ENCODE assay signal across 9 mouse cellular contexts in the genomic region with DNA sequence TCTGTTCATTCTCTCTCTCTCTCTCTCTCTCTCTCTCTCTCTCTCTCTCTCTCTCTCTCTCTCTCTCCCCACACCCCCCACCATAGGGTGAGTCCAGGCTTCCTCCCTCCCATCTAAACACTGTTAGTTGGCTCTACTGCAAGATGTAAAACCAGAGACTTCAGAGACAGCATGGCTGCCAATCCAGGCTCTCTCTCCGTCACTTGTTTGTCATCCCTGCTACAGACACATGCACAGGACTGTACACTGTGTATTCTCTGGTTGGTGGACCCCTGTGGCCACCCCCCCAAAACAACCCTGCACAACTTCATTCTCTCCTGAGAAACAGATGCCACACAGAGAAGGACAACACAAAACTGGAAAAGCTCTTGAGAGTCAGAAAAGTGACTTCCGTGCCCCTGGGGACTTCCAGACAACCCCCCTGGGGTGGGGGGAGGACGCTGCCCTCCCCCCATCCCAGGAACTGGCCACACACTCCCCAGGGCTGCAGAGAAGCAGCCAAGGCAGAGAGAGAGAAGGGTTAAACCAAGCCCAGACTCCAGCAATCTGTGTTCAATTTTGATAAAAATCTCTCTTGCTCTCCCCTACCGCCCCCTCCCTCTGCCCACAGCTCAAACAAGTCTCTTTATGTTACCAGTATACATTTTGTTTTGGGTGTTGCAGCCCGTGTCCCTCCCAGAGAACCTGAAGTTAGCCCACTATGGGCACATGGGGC. TPM values are rescaled to one million over a fixed set of nuclear protein-coding genes. Genes with fewer than 3 reads are reported as not detected.
A peak's percentile ranks its signal among the peaks of the same experiment; 100 is the strongest.
DNase-seq lines count a peak whose midpoint lies in the region; ATAC-seq lines count a peak whose summit lies in the region.
"Had no signal": no experiment of that assay in that cellular context is flagged by ENCODE, and none has a peak within 500 bp of the region (broad histone marks: within the 10 kb centered on the region; RNA-seq: fewer than 3 reads in every experiment).

No protein-coding gene starts in this region.

- WGBS in heart, embryonic 11.5 days (ENCODE audit: insufficient replicate concordance), result 21% methylated on average over 5 of the region's 5 CpGs
- WGBS in embryonic facial prominence, embryonic 10.5 days, result 26% methylated on average over 5 of the region's 5 CpGs
- WGBS in hindbrain, embryonic 15.5 days, result 34% methylated on average over 5 of the region's 5 CpGs
- 52% methylated on average over 5 of the region's 5 CpGs for WGBS in midbrain, embryonic 14.5 days

- H3K4me1 ChIP-seq in heart, embryonic 11.5 days (ENCODE audit: control insufficient read depth, insufficient read depth, low read length), result peaks cover 19% of the 10 kb centered on the region; the same call in 1 of the 2 replicates
- peaks cover 44% of the 10 kb centered on the region for H3K4me1 ChIP-seq in embryonic facial prominence, embryonic 10.5 days
- H3K4me1 ChIP-seq in hindbrain, embryonic 15.5 days (replicated peaks), result peaks cover 19% of the 10 kb centered on the region
- peaks cover 10% of the 10 kb centered on the region; the same call in 1 of the 2 replicates for H3K4me1 ChIP-seq in midbrain, embryonic 14.5 days (ENCODE audit: control insufficient read depth, insufficient read depth, low read length)

- intact Hi-C loops in left cerebral cortex, postnatal 36 days (cut with DNase I), result no loop called here

- DNase-seq in heart, adult 8-10 months (ENCODE audit: low spot score), result no peak
- DNase-seq in embryonic facial prominence, embryonic 10.5 days (ENCODE audit: low spot score), result peak; percentile 57
- DNase-seq in midbrain, embryonic 14.5 days, result no peak
- DNase-seq in right cerebral cortex, adult 18-20 months, result no peak
- no peak for DNase-seq in left cerebral cortex, postnatal 36 days (ENCODE audit: low spot score in 2 of 2)
- no peak for DNase-seq in frontal cortex, postnatal 25 days (ENCODE audit: low spot score in 2 of 2)

- peak overlapping the region; percentile 85 for H3K4me2 ChIP-seq in heart, embryonic 11.5 days
- H3K4me2 ChIP-seq in hindbrain, embryonic 15.5 days, result peak overlapping the region; percentile 80
- H3K4me2 ChIP-seq in midbrain, embryonic 14.5 days (ENCODE audit: low read length), result peak overlapping the region; percentile 80

- H3K9me3 ChIP-seq in heart, embryonic 11.5 days (replicated peaks; ENCODE audit: control insufficient read depth, low read length), result no peaks in the 10 kb centered on the region
- H3K9me3 ChIP-seq in embryonic facial prominence, embryonic 10.5 days, result no peaks in the 10 kb centered on the region
- no peaks in the 10 kb centered on the region for H3K9me3 ChIP-seq in hindbrain, embryonic 15.5 days
- no peaks in the 10 kb centered on the region for H3K9me3 ChIP-seq in midbrain, embryonic 14.5 days (ENCODE audit: control insufficient read depth, low read length)

- H3K4me3 ChIP-seq in heart, embryonic 11.5 days (ENCODE audit: low read depth, low read length), result peak overlapping the region; percentile 57
- H3K4me3 ChIP-seq in embryonic facial prominence, embryonic 10.5 days, result peak overlapping the region; percentile 66
- H3K4me3 ChIP-seq in hindbrain, embryonic 15.5 days, result peak overlapping the region; percentile 47
- H3K4me3 ChIP-seq in midbrain, embryonic 14.5 days (replicated peaks; ENCODE audit: low read depth, low read length), result 0 out of 2 replicates have a peak overlapping the region, but pooled peaks have one; percentile 7

- no peak for ATAC-seq in heart, embryonic 11.5 days (replicated peaks; ENCODE audit: insufficient number of reproducible peaks, low FRiP score, low TSS enrichment)
- ATAC-seq in hindbrain, embryonic 15.5 days (ENCODE audit: low FRiP score, low read depth), result no peak
- no peak for ATAC-seq in midbrain, embryonic 14.5 days (ENCODE audit: low FRiP score, low TSS enrichment)

- no peaks in the 10 kb centered on the region for H3K36me3 ChIP-seq in heart, embryonic 11.5 days (ENCODE audit: control insufficient read depth, insufficient read depth, low read length)
- H3K36me3 ChIP-seq in embryonic facial prominence, embryonic 10.5 days (replicated peaks), result no peaks in the 10 kb centered on the region
- H3K36me3 ChIP-seq in hindbrain, embryonic 15.5 days, result no peaks in the 10 kb centered on the region
- no peaks in the 10 kb centered on the region for H3K36me3 ChIP-seq in midbrain, embryonic 14.5 days (ENCODE audit: control insufficient read depth, insufficient read depth, low read length)

- H3K27me3 ChIP-seq in heart, embryonic 11.5 days (ENCODE audit: control insufficient read depth, insufficient read depth, low read length), result no peaks in the 10 kb centered on the region
- peaks cover 33% of the 10 kb centered on the region for H3K27me3 ChIP-seq in embryonic facial prominence, embryonic 10.5 days (replicated peaks; ENCODE audit: low read depth, poor library complexity, severe bottlenecking)
- peaks cover 4% of the 10 kb centered on the region; the same call in 1 of the 2 replicates for H3K27me3 ChIP-seq in hindbrain, embryonic 15.5 days
- peaks cover 6% of the 10 kb centered on the region; the same call in 1 of the 2 replicates for H3K27me3 ChIP-seq in midbrain, embryonic 14.5 days (ENCODE audit: control insufficient read depth, insufficient read depth, low read length)

- no peak overlapping the region for H3K27ac ChIP-seq in heart, embryonic 11.5 days (ENCODE audit: low read depth, low read length)
- peak overlapping the region; percentile 88 for H3K27ac ChIP-seq in embryonic facial prominence, embryonic 10.5 days (replicated peaks)
- H3K27ac ChIP-seq in hindbrain, embryonic 15.5 days (replicated peaks), result no peak overlapping the region
- no peak overlapping the region for H3K27ac ChIP-seq in midbrain, embryonic 14.5 days (replicated peaks; ENCODE audit: low read depth, low read length)
- H3K27ac ChIP-seq: liver, embryonic 14.5 days had no signal

- peak overlapping the region; percentile 80 for H3K9ac ChIP-seq in heart, embryonic 11.5 days (ENCODE audit: low read depth, low read length)
- H3K9ac ChIP-seq in hindbrain, embryonic 15.5 days, result no peak overlapping the region
- H3K9ac ChIP-seq in midbrain, embryonic 14.5 days (replicated peaks; ENCODE audit: low read length), result no peak overlapping the region
- H3K9ac ChIP-seq: liver, embryonic 14.5 days had no signal

RNA-seq across cellular contexts. Expression of gene Daam2, which starts 1.3 kb away (rescaled TPM):
- polyA plus RNA-seq in heart, embryonic 11.5 days (2014; fragmentation: Nextera tagmentation; extraction: Ambion mirVana), result 4.5 and 5.7 TPM in 2 replicates
- total RNA-seq in heart, adult 8-10 months (2022), result 1 to 10 TPM; 5.3 to 7.4 (median 6.2) TPM
- polyA plus RNA-seq in embryonic facial prominence, embryonic 10.5 days (2016; fragmentation: Nextera tagmentation; extraction: Ambion mirVana), result 4.8 and 6.1 TPM in 2 replicates
- 2.5 and 3.1 TPM in 2 replicates for polyA plus RNA-seq in hindbrain, embryonic 15.5 days (2015; fragmentation: Nextera tagmentation; extraction: Ambion mirVana)
- 1.8 and 2.1 TPM in 2 replicates for polyA plus RNA-seq in midbrain, embryonic 14.5 days (2014; fragmentation: Nextera tagmentation; extraction: Ambion mirVana)
- total RNA-seq in left cerebral cortex, postnatal 36 days (2021), result 10 to 100 TPM; 47.0 to 57.3 TPM

RNA-seq across cellular contexts. Expression of gene Kif6, which starts 52.1 kb away (rescaled TPM):
- 1.9 and 2.1 TPM in 2 replicates for polyA plus RNA-seq in heart, embryonic 11.5 days (2014; fragmentation: Nextera tagmentation; extraction: Ambion mirVana)
- 1 to 10 TPM; 3.8 to 4.9 (median 4.1) TPM for total RNA-seq in heart, adult 8-10 months (2022)
- 2.7 and 3.5 TPM in 2 replicates for polyA plus RNA-seq in embryonic facial prominence, embryonic 10.5 days (2016; fragmentation: Nextera tagmentation; extraction: Ambion mirVana)
- 1.9 and 2.3 TPM in 2 replicates for polyA plus RNA-seq in hindbrain, embryonic 15.5 days (2015; fragmentation: Nextera tagmentation; extraction: Ambion mirVana)
- polyA plus RNA-seq in midbrain, embryonic 14.5 days (2014; fragmentation: Nextera tagmentation; extraction: Ambion mirVana), result 2.3 and 2.4 TPM in 2 replicates
- total RNA-seq in left cerebral cortex, postnatal 36 days (2021), result 1 to 10 TPM; 1.6 to 2.1 TPM

Comparison
In these comparisons a context has a peak if more than half of its experiments do, and no peak if none do; other contexts are left out.
1. H3K4me3 ChIP-seq: peak in every context shown above with its lines; median percentile 66 in embryonic facial prominence, embryonic 10.5 days; 57 in heart, embryonic 11.5 days; 47 in hindbrain, embryonic 15.5 days; 7 in midbrain, embryonic 14.5 days.